ENCODE assay signal across 26 mouse cellular contexts in genomic region chr11:104600675-104601074, GRCm38 (mm10). TPM values are rescaled to one million over a fixed set of nuclear protein-coding genes. Genes with fewer than 3 reads are reported as not detected.
A peak's percentile ranks its signal among the peaks of the same experiment; 100 is the strongest.
DNase-seq lines count a peak whose midpoint lies in the region; ATAC-seq and TF ChIP-seq lines count a peak whose summit lies in the region.
"Had no signal": no experiment of that assay in that cellular context is flagged by ENCODE, and none has a peak within 500 bp of the region (broad histone marks: within the 10 kb centered on the region; RNA-seq: fewer than 3 reads in every experiment).

No protein-coding gene starts in this region.

- no peak for ATAC-seq in megakaryocyte, adult 5-6 weeks (ENCODE audit: poor library complexity, severe bottlenecking)
- no peak for ATAC-seq in lung, postnatal 0 days
- ATAC-seq: activated CD4-positive, CD25-positive, alpha-beta regulatory T cell, adult 4 months; forebrain, embryonic 14.5 days; forebrain, embryonic 16.5 days; Patski had no signal

- TF ChIP-seq CTCF in ES-Bruce4 (IDR thresholded peaks at IDR 0.05; ENCODE audit: low read depth, low read length), result no peak
- no peak for TF ChIP-seq CTCF in lung, postnatal 0 days (IDR thresholded peaks at IDR 0.05)

- no peak for TF ChIP-seq POLR2A in ES-Bruce4 (IDR thresholded peaks at IDR 0.05; ENCODE audit: insufficient read depth, low read length)

- peaks cover 90% of the 10 kb centered on the region for H3K4me1 ChIP-seq in megakaryocyte, embryonic 14.5 days
- H3K4me1 ChIP-seq in ES-Bruce4 (ENCODE audit: control insufficient read depth, insufficient read depth, low read length), result peaks cover 4% of the 10 kb centered on the region
- no peaks in the 10 kb centered on the region for H3K4me1 ChIP-seq in lung, postnatal 0 days (ENCODE audit: insufficient read depth, low read depth, low read length)
- H3K4me1 ChIP-seq: embryonic facial prominence, embryonic 12.5 days; forebrain, embryonic 12.5 days had no signal

- no peaks in the 10 kb centered on the region for H3K36me3 ChIP-seq in megakaryocyte, embryonic 14.5 days (replicated peaks; ENCODE audit: low read length)
- H3K36me3 ChIP-seq in ES-Bruce4 (ENCODE audit: control insufficient read depth, insufficient read depth, low read length, poor library complexity, severe bottlenecking), result no peaks in the 10 kb centered on the region
- no peaks in the 10 kb centered on the region for H3K36me3 ChIP-seq in lung, postnatal 0 days (ENCODE audit: insufficient read depth, low read length)
- H3K36me3 ChIP-seq: embryonic facial prominence, embryonic 10.5 days; embryonic facial prominence, embryonic 12.5 days; forebrain, embryonic 10.5 days; forebrain, embryonic 12.5 days; G1E had no signal

- 58% methylated on average over 4 of the region's 4 CpGs for WGBS in lung, postnatal 0 days

- 0 out of 2 replicates have a peak, but pooled peaks have one; percentile 39 for TF ChIP-seq EP300 in ES-Bruce4 (IDR thresholded peaks at IDR 0.05; ENCODE audit: insufficient read depth, low read depth, low read length)
- TF ChIP-seq EP300 in lung, postnatal 0 days (IDR thresholded peaks at IDR 0.05), result no peak

- H3K9me3 ChIP-seq in megakaryocyte, embryonic 14.5 days, result no peaks in the 10 kb centered on the region
- no peaks in the 10 kb centered on the region for H3K9me3 ChIP-seq in ES-Bruce4 (replicated peaks; ENCODE audit: control insufficient read depth, insufficient read depth, low read length, poor library complexity, severe bottlenecking)
- no peaks in the 10 kb centered on the region for H3K9me3 ChIP-seq in lung, postnatal 0 days (ENCODE audit: low read length)
- H3K9me3 ChIP-seq: embryonic facial prominence, embryonic 10.5 days; embryonic facial prominence, embryonic 12.5 days; forebrain, embryonic 10.5 days; forebrain, embryonic 12.5 days; G1E had no signal

- peak overlapping the region; percentile 63; the same call in 1 of the 2 replicates for H3K27ac ChIP-seq in ES-Bruce4 (ENCODE audit: insufficient read depth, low read length)
- H3K27ac ChIP-seq in lung, postnatal 0 days (ENCODE audit: low read length), result no peak overlapping the region
- H3K27ac ChIP-seq: embryonic facial prominence, embryonic 10.5 days; embryonic facial prominence, embryonic 12.5 days; forebrain, embryonic 10.5 days; forebrain, embryonic 12.5 days had no signal

- H3K27me3 ChIP-seq in megakaryocyte, embryonic 14.5 days (replicated peaks), result no peaks in the 10 kb centered on the region
- H3K27me3 ChIP-seq in ES-Bruce4 (ENCODE audit: control insufficient read depth, insufficient read depth, low read length, poor library complexity, severe bottlenecking), result no peaks in the 10 kb centered on the region
- H3K27me3 ChIP-seq in lung, postnatal 0 days (replicated peaks; ENCODE audit: insufficient read depth, low read length), result no peaks in the 10 kb centered on the region
- H3K27me3 ChIP-seq: embryonic facial prominence, embryonic 12.5 days; forebrain, embryonic 12.5 days; Patski had no signal

- peak overlapping the region; percentile 31 for H3K4me3 ChIP-seq in megakaryocyte, embryonic 14.5 days (replicated peaks)
- H3K4me3 ChIP-seq in ES-Bruce4 (ENCODE audit: low read depth, low read length), result no peak overlapping the region
- H3K4me3 ChIP-seq in lung, postnatal 0 days (ENCODE audit: low read depth, low read length), result no peak overlapping the region
- H3K4me3 ChIP-seq: embryonic facial prominence, embryonic 10.5 days; embryonic facial prominence, embryonic 12.5 days; erythroblast, embryonic 14.5 days; forebrain, embryonic 10.5 days; forebrain, embryonic 12.5 days had no signal

- DNase-seq in ES-CJ7 (ENCODE audit: low read depth, low spot score) (peak; percentile 90), R1 (ENCODE audit: low read depth, low spot score) (peak; percentile 94)
- DNase-seq in lung, postnatal 0 days (ENCODE audit: low spot score), result no peak
- no peak for DNase-seq in lung, postnatal 36 days
- no peak for DNase-seq in thymus, postnatal 10 days (ENCODE audit: low spot score in 2 of 2)
- DNase-seq: adrenal gland, adult 8-10 months; adrenal gland, postnatal 14 days; adrenal gland, postnatal 36 days; cerebellum, adult 11-12 months; cerebellum, adult 2 months; cerebellum, adult 9-10 months; cerebellum, postnatal 10 days; cerebellum, postnatal 25 days had no signal

- no peak overlapping the region for H3K4me2 ChIP-seq in lung, postnatal 0 days (replicated peaks; ENCODE audit: low read depth, low read length)
- H3K4me2 ChIP-seq: embryonic facial prominence, embryonic 12.5 days; forebrain, embryonic 12.5 days had no signal

- no peak overlapping the region for H3K9ac ChIP-seq in ES-Bruce4 (ENCODE audit: low read depth, poor library complexity, severe bottlenecking)
- no peak overlapping the region for H3K9ac ChIP-seq in lung, postnatal 0 days (replicated peaks; ENCODE audit: low read depth)
- H3K9ac ChIP-seq: embryonic facial prominence, embryonic 12.5 days; forebrain, embryonic 12.5 days had no signal

RNA-seq across cellular contexts. Expression of gene Itgb3, which starts 7.1 kb away (rescaled TPM):
- 123 and 181 TPM in 2 replicates for polyA plus RNA-seq in megakaryocyte, embryonic 14.5 days (2012; ENCODE audit: insufficient read depth, low replicate concordance)
- 7.1 and 8.6 TPM in 2 replicates for total RNA-seq in megakaryocyte, adult 5-6 weeks (2015)
- 20.6 and 23.8 TPM in 2 replicates for total RNA-seq in megakaryocyte, adult 5-6 weeks (2017)
- polyA plus RNA-seq in ES-Bruce4 (2011; ENCODE audit: insufficient read depth, insufficient read length, low read depth, missing spikeins), result 5.1 and 5.8 TPM in 2 replicates
- polyA plus RNA-seq in lung, postnatal 0 days (2015; fragmentation: Nextera tagmentation; extraction: Ambion mirVana), result 6.9 and 7.1 TPM in 2 replicates

RNA-seq across cellular contexts. Expression of gene Myl4, which starts 50.2 kb away (rescaled TPM):
- 0.86 TPM in 1 of 2 replicates, not detected in the other for polyA plus RNA-seq in megakaryocyte, embryonic 14.5 days (2012; ENCODE audit: insufficient read depth, low replicate concordance)
- 0.11 TPM in 1 of 2 replicates, not detected in the other for total RNA-seq in megakaryocyte, adult 5-6 weeks (2015)
- total RNA-seq in megakaryocyte, adult 5-6 weeks (2017), result 0.08 TPM in 1 of 2 replicates, not detected in the other
- 3.8 and 4.3 TPM in 2 replicates for polyA plus RNA-seq in ES-Bruce4 (2011; ENCODE audit: insufficient read depth, insufficient read length, low read depth, missing spikeins)
- polyA plus RNA-seq in lung, postnatal 0 days (2015; fragmentation: Nextera tagmentation; extraction: Ambion mirVana), result 80.4 and 87.4 TPM in 2 replicates
- polyA plus RNA-seq: G1E had no signal

RNA-seq across cellular contexts. Expression of gene Cdc27, which starts 50.3 kb away (rescaled TPM):
- 2.5 TPM in 1 of 2 replicates, not detected in the other for polyA plus RNA-seq in megakaryocyte, embryonic 14.5 days (2012; ENCODE audit: insufficient read depth, low replicate concordance)
- 49.4 and 51.3 TPM in 2 replicates for total RNA-seq in megakaryocyte, adult 5-6 weeks (2015)
- 45.1 and 52.1 TPM in 2 replicates for total RNA-seq in megakaryocyte, adult 5-6 weeks (2017)
- polyA plus RNA-seq in ES-Bruce4 (2011; ENCODE audit: insufficient read depth, insufficient read length, low read depth, missing spikeins), result 92.9 and 95.2 TPM in 2 replicates
- polyA plus RNA-seq in lung, postnatal 0 days (2015; fragmentation: Nextera tagmentation; extraction: Ambion mirVana), result 18.4 and 20.0 TPM in 2 replicates

Comparison
In these comparisons a context has a peak if more than half of its experiments do, and no peak if none do; other contexts are left out.
1. DNase-seq: peak in ES-CJ7 (single experiment) and R1 (single experiment); none in lung, postnatal 0 days (single experiment), lung, postnatal 36 days (single experiment) and thymus, postnatal 10 days (0 of 2).
2. RNA of gene Itgb3, which starts 7.1 kb away (polyA plus RNA-seq): 123 to 181 TPM in megakaryocyte, embryonic 14.5 days; 6.9 to 7.1 TPM in lung, postnatal 0 days and 5.1 to 5.8 TPM in ES-Bruce4; every median in the first group is over 10 times any median in the second.
3. RNA of gene Myl4, which starts 50.2 kb away (polyA plus RNA-seq): 80.4 to 87.4 TPM in lung, postnatal 0 days; 3.8 to 4.3 TPM in ES-Bruce4 and 0.86 TPM in megakaryocyte, embryonic 14.5 days; every median in the first group is over 10 times any median in the second.